Mouse (Mus musculus) neural tube, embryonic 11.5 days (tissue): ENCODE measurements at regions not wholly inside any gene's neighbourhood (a gene's known extent, or its start where the extent isn't known, plus 50 kb on each side); places are given as distances from the start of the nearest gene placed in this dataset.

Experiments used
- ATAC-seq: fragments of 200-750 bp; cut with Nextera tagmentation; 2 replicates; pipeline ENCODE4 v1.8.0; 2017; ENCODE audit warnings: moderate number of reproducible peaks, mild to moderate bottlenecking, moderate TSS enrichment, moderate library complexity; ENCODE audit not compliant: insufficient read depth, low FRiP score, low TSS enrichment
- DNase-seq: peaks from one replicate; pipeline ENCODE4 v3.0.0-alpha.2; 2015; ENCODE audit warnings: low spot score
- H3K27ac ChIP-seq: fragments of 300-500 bp; sonication (generic); 2 replicates; pipeline ENCODE4 v1.5.1; 2014; ENCODE audit warnings: low read depth, mild to moderate bottlenecking, low read length
- H3K27me3 ChIP-seq: fragments of 300-500 bp; sonication (generic); 2 replicates; pipeline ENCODE4 v1.6.1; 2014; ENCODE audit warnings: mild to moderate bottlenecking, low read length, mixed read lengths; ENCODE audit not compliant: control insufficient read depth, insufficient read depth
- H3K36me3 ChIP-seq: fragments of 300-500 bp; sonication (generic); 2 replicates; pipeline ENCODE4 v1.6.1; 2014; ENCODE audit warnings: mild to moderate bottlenecking, low read length, moderate library complexity, mixed read lengths; ENCODE audit not compliant: control insufficient read depth, insufficient read depth
- H3K4me1 ChIP-seq: fragments of 300-500 bp; sonication (generic); 2 replicates; pipeline ENCODE4 v1.6.1; 2014; ENCODE audit warnings: low read length, mixed read lengths; ENCODE audit not compliant: control insufficient read depth, insufficient read depth
- H3K4me2 ChIP-seq: fragments of 300-500 bp; sonication (generic); 2 replicates; pipeline ENCODE4 v1.6.1; 2014; ENCODE audit warnings: low read depth, mild to moderate bottlenecking, moderate library complexity
- H3K4me3 ChIP-seq: fragments of 300-500 bp; sonication (generic); 2 replicates; pipeline ENCODE4 v1.5.1; 2014; ENCODE audit warnings: low read depth, low read length
- H3K9ac ChIP-seq: fragments of 300-500 bp; sonication (generic); 2 replicates; pipeline ENCODE4 v1.6.1; 2014; ENCODE audit warnings: mild to moderate bottlenecking, low read length
- H3K9me3 ChIP-seq: fragments of 300-500 bp; sonication (generic); 2 replicates; pipeline ENCODE4 v1.6.1; 2016; ENCODE audit warnings: low read length; ENCODE audit not compliant: control insufficient read depth
- WGBS: fragments of 180-500 bp; shearing (Covaris S2); extraction: QIAGEN DNeasy Blood & Tissue Kit; methylation state at CpG from one replicate; pipeline ENCODE4 v1.1.7; 2014; 5-methylcytosine and 5-hydroxymethylcytosine counted together

GRCm38 (mm10) chr6:32644016-32644415 lies 56.0 kb upstream of the Plxna4 start:
- Histone ChIP-seq H3K4me2 (no peak overlapping the region), H3K9me3 (no peaks in the 10 kb centered on the region), H3K4me3 (no peak overlapping the region), H3K4me1 (no peaks in the 10 kb centered on the region), H3K9ac (no peak overlapping the region), H3K27me3 (no peaks in the 10 kb centered on the region), H3K27ac (no peak overlapping the region), H3K36me3 (no peaks in the 10 kb centered on the region)
- no peak for DNase-seq
- ATAC-seq: no peak
- WGBS: 95% methylated on average over 2 of the region's 2 CpGs

- Histone ChIP-seq H3K9me3 (no peaks in the 10 kb centered on the region), H3K4me3 (no peak overlapping the region), H3K27ac (no peak overlapping the region), H3K9ac (no peak overlapping the region), H3K27me3 (no peaks in the 10 kb centered on the region), H3K36me3 (no peaks in the 10 kb centered on the region), H3K4me1 (no peaks in the 10 kb centered on the region), H3K4me2 (no peak overlapping the region)
- DNase-seq (no peak), ATAC-seq (no peak)
- WGBS: 89% methylated on average over 13 of the region's 13 CpGs
Observed at GRCm38 (mm10) chr6:32638843-32639242, 50.9 kb upstream of the Plxna4 start.
